Comparison of ENCODE assay signal across 8 mouse cellular contexts in the genomic region with DNA sequence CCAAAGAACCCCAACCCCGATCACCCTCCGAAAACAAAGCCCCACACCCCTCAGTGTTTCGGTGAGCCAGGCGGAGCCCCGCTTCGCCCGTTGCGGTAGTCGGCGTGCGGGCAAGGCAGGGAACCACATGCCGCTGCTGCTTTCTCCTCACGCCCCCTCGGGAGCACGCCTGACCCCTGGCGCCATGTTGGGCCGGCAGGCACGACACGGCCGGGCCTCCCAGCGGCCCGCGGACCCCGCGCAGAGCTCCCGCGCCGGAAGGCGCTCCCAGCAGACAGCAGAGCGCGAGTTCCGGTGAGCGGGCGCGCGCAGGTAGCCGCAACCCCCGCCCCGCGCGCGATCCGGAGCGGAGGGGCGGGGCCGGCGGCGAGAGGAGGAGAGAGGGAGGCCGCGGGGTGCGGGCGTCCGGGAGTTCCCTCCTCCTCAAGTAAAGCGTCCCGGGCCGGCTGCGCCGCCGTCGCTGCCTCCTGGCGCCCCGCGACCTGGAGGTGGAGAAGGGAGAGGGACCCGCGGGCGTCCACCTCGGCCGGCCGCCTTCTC. TPM values are rescaled to one million over a fixed set of nuclear protein-coding genes. Genes with fewer than 3 reads are reported as not detected.
A peak's percentile ranks its signal among the peaks of the same experiment; 100 is the strongest.
DNase-seq lines count a peak whose midpoint lies in the region; ATAC-seq lines count a peak whose summit lies in the region.

Gene Yes1 (plus strand): TSS at position 371 of the 540 bp plus-strand sequence.

- no peaks in the 10 kb centered on the region for H3K27me3 ChIP-seq in hindbrain, embryonic 12.5 days

- H3K4me2 ChIP-seq in hindbrain, embryonic 12.5 days (replicated peaks): peak within 1 kb of the TSS; percentile 84

- no peaks in the 10 kb centered on the region for H3K36me3 ChIP-seq in hindbrain, embryonic 12.5 days

- H3K4me1 ChIP-seq in hindbrain, embryonic 12.5 days: peaks cover 11% of the 10 kb centered on the region; the same call in 1 of the 2 replicates

- H3K9me3 ChIP-seq in hindbrain, embryonic 12.5 days (replicated peaks): no peaks in the 10 kb centered on the region

- ATAC-seq in hindbrain, embryonic 12.5 days (ENCODE audit: low FRiP score): peak; percentile 95

- DNase-seq in R1 (ENCODE audit: low read depth, low spot score): peak; percentile 88
- DNase-seq in cerebellum, adult 9-11 months: peak; percentile 85
- peak; percentile 26 to 53 for DNase-seq in frontal cortex, postnatal 14 days (ENCODE audit: low spot score in 2 of 2)
- peak; percentile 51 to 59 for DNase-seq in layer of hippocampus, postnatal 25 days (ENCODE audit: extremely low spot score in 1 of 2, low spot score in 1 of 2)
- peak; percentile 86 for DNase-seq in lung, postnatal 36 days
- peak; percentile 77 for DNase-seq in retina, postnatal 7 days (ENCODE audit: low read depth, low spot score)
- DNase-seq in urinary bladder, adult 18-20 months (ENCODE audit: low spot score in 2 of 2): peak; percentile 71 to 79

- peak within 1 kb of the TSS; percentile 90 for H3K27ac ChIP-seq in hindbrain, embryonic 12.5 days

- under 1% methylated on average over 33 of the region's 69 CpGs for WGBS in hindbrain, embryonic 12.5 days

- peak within 1 kb of the TSS; percentile 88 for H3K9ac ChIP-seq in hindbrain, embryonic 12.5 days

- peak within 1 kb of the TSS; percentile 90 for H3K4me3 ChIP-seq in hindbrain, embryonic 12.5 days

RNA-seq across cellular contexts. Expression of gene Yes1, which starts in this region (rescaled TPM):
- 34.2 and 37.1 TPM in 2 replicates for polyA plus RNA-seq in hindbrain, embryonic 12.5 days (2016; fragmentation: Nextera tagmentation; extraction: Ambion mirVana)
- 10 to 100 TPM; 13.3 to 14.8 TPM for total RNA-seq in layer of hippocampus, postnatal 25 days (2021)

Comparison
In these comparisons a context has a peak if more than half of its experiments do, and no peak if none do; other contexts are left out.
1. Peak in every context shown above with its lines: DNase-seq, ATAC-seq, H3K4me3 ChIP-seq and H3K27ac ChIP-seq.